Mouse (Mus musculus) natural killer cell, adult 2 months (primary cell): ENCODE results near the gene Car2.

Experiments used
- DNase-seq, 2 experiments: peaks; one replicate each; pipeline ENCODE4 v3.0.0; 2022; ENCODE audit warnings: low spot score in 2 of 2

Gene Car2

GRCm38 (mm10) chr3:14878749-14879223 is 7.3 kb upstream of the Car2 start:
- DNase-seq = no peak

GRCm38 (mm10) chr3:14879293-14879692 is 6.8 kb upstream of the Car2 start:
- no peak for DNase-seq

GRCm38 (mm10) chr3:14880277-14880676 is 5.8 kb upstream of the Car2 start:
- peak in 1 of 2 experiments; percentile 42 for DNase-seq

- DNase-seq = no peak
Observed at GRCm38 (mm10) chr3:14882005-14882404, 4.1 kb upstream of the Car2 start.

- no peak for DNase-seq
Observed at GRCm38 (mm10) chr3:14882756-14883155, 3.3 kb upstream of the Car2 start.

- no peak for DNase-seq
Observed at GRCm38 (mm10) chr3:14884826-14885225, 1.2 kb upstream of the Car2 start.

GRCm38 (mm10) chr3:14887134-14887666 is 1.1 kb downstream of the Car2 start:
- DNase-seq = peak; percentile 24 to 27

GRCm38 (mm10) chr3:14887686-14888295 is 1.7 kb downstream of the Car2 start:
- DNase-seq = peak; percentile 25 to 48

GRCm38 (mm10) chr3:14888549-14888948 is 2.5 kb downstream of the Car2 start:
- no peak for DNase-seq

GRCm38 (mm10) chr3:14889085-14889484 is 3.0 kb downstream of the Car2 start:
- DNase-seq = no peak

- no peak for DNase-seq
Observed at GRCm38 (mm10) chr3:14889716-14890409, 3.8 kb downstream of the Car2 start.

GRCm38 (mm10) chr3:14892991-14893390 is 6.9 kb downstream of the Car2 start:
- DNase-seq = no peak

GRCm38 (mm10) chr3:14893700-14894099 is 7.6 kb downstream of the Car2 start:
- no peak for DNase-seq

- no peak for DNase-seq
Observed at GRCm38 (mm10) chr3:14895333-14895732, 9.3 kb downstream of the Car2 start.

GRCm38 (mm10) chr3:14897770-14898169 is 11.7 kb downstream of the Car2 start:
- no peak for DNase-seq

GRCm38 (mm10) chr3:14903380-14903779 is 17.3 kb downstream of the Car2 start:
- DNase-seq = no peak

GRCm38 (mm10) chr3:14904165-14904564 is 18.1 kb downstream of the Car2 start:
- DNase-seq = no peak

- DNase-seq = no peak
Observed at GRCm38 (mm10) chr3:14907271-14907670, 21.2 kb downstream of the Car2 start.

- no peak for DNase-seq
Observed at GRCm38 (mm10) chr3:14911992-14912582, 26.0 kb downstream of the Car2 start.

- no peak for DNase-seq
Observed at GRCm38 (mm10) chr3:14913774-14914173, 27.7 kb downstream of the Car2 start.

GRCm38 (mm10) chr3:14915355-14915754 is 29.3 kb downstream of the Car2 start:
- DNase-seq = no peak

GRCm38 (mm10) chr3:14917261-14917660 is 31.2 kb downstream of the Car2 start:
- DNase-seq = no peak

GRCm38 (mm10) chr3:14944706-14945105 is 58.6 kb downstream of the Car2 start:
- DNase-seq = no peak
